Mouse (Mus musculus) midbrain, embryonic 16.5 days (tissue): Measurements from ENCODE around the gene Dpf2. TPM values are rescaled to one million over a fixed set of nuclear protein-coding genes. Genes with fewer than 3 reads are reported as not detected.

Experiments used
- ATAC-seq: fragments of 200-750 bp; cut with Nextera tagmentation; 2 replicates; pipeline ENCODE4 v1.8.0; 2017; ENCODE audit warnings: moderate TSS enrichment
- H3K27ac ChIP-seq: fragments of 300-500 bp; sonication (generic); 2 replicates; pipeline ENCODE4 v1.5.1; 2014; ENCODE audit warnings: mild to moderate bottlenecking, low read length, mixed read lengths
- H3K27me3 ChIP-seq: fragments of 300-500 bp; sonication (generic); 2 replicates; pipeline ENCODE4 v1.6.1; 2014; ENCODE audit warnings: low read depth, low read length, mixed read lengths; ENCODE audit not compliant: control insufficient read depth, insufficient read depth
- H3K36me3 ChIP-seq: fragments of 300-500 bp; sonication (generic); 2 replicates; pipeline ENCODE4 v1.6.1; 2014; ENCODE audit warnings: mild to moderate bottlenecking, low read length, moderate library complexity, mixed read lengths; ENCODE audit not compliant: control insufficient read depth, insufficient read depth
- H3K4me1 ChIP-seq: fragments of 300-500 bp; sonication (generic); 2 replicates; pipeline ENCODE4 v1.6.1; 2014; ENCODE audit warnings: mild to moderate bottlenecking, low read length, mixed read lengths; ENCODE audit not compliant: control insufficient read depth, insufficient read depth
- H3K4me2 ChIP-seq: fragments of 300-500 bp; sonication (generic); 2 replicates; pipeline ENCODE4 v1.6.1; 2014; ENCODE audit warnings: mild to moderate bottlenecking, low read length, mixed read lengths
- H3K4me3 ChIP-seq: fragments of 300-500 bp; sonication (generic); 2 replicates; pipeline ENCODE4 v1.5.1; 2014; ENCODE audit warnings: low read depth, mild to moderate bottlenecking, low read length, moderate library complexity, mixed read lengths
- H3K9ac ChIP-seq: fragments of 300-500 bp; sonication (generic); 2 replicates; pipeline ENCODE4 v1.6.1; 2014; ENCODE audit warnings: low read depth, low read length, mixed read lengths
- H3K9me3 ChIP-seq: fragments of 300-500 bp; sonication (generic); replicated peaks from 2 replicates; pipeline ENCODE4 v1.6.1; 2014; ENCODE audit warnings: mild to moderate bottlenecking, low read length, mixed read lengths; ENCODE audit not compliant: control insufficient read depth, poor library complexity, severe bottlenecking
- WGBS: fragments of 180-500 bp; shearing (Covaris S2); extraction: QIAGEN DNeasy Blood & Tissue Kit; methylation state at CpG from one replicate; pipeline ENCODE4 v1.1.7; 2014; 5-methylcytosine and 5-hydroxymethylcytosine counted together
- polyA plus RNA-seq: library from polyadenylated mRNA; unstranded; fragments of >200 nt; fragmentation: Nextera tagmentation; extraction: Ambion mirVana; gene quantifications from 2 replicates; pipeline ENCODE4 v1.2.1, GENCODE M21; 2015

Gene Dpf2
- polyA plus RNA-seq: 105 and 121 TPM in 2 replicates

GRCm38 (mm10) chr19:5913007-5913719 lies at the start of gene Dpf2:
Gene Dpf2 (minus strand): TSS chr19:5913010.
- Histone ChIP-seq H3K4me3 (peak within 1 kb of the TSS; percentile 94), H3K9ac (peak within 1 kb of the TSS; percentile 89), H3K9me3 (no peaks in the 10 kb centered on the region), H3K27ac (peak within 1 kb of the TSS; percentile 80), H3K4me2 (peak within 1 kb of the TSS; percentile 93), H3K36me3 (peaks cover 13% of the 10 kb centered on the region), H3K27me3 (no peaks in the 10 kb centered on the region), H3K4me1 (peaks cover 28% of the 10 kb centered on the region)
- 24% methylated on average over 13 of the region's 13 CpGs for WGBS
- peak; percentile 8; the same call in 1 of the 2 replicates for ATAC-seq

GRCm38 (mm10) chr19:5957371-5957770 lies 44.6 kb upstream of the Dpf2 start:
- H3K27me3 ChIP-seq: no peaks in the 10 kb centered on the region
- H3K9me3 ChIP-seq: no peaks in the 10 kb centered on the region
- no peaks in the 10 kb centered on the region for H3K4me1 ChIP-seq
- no peak overlapping the region for H3K9ac ChIP-seq
- no peak for ATAC-seq
- no peak overlapping the region for H3K27ac ChIP-seq
- WGBS: 96% methylated on average over 5 of the region's 5 CpGs
- H3K36me3 ChIP-seq: no peaks in the 10 kb centered on the region
- H3K4me2 ChIP-seq: no peak overlapping the region
- no peak overlapping the region for H3K4me3 ChIP-seq

GRCm38 (mm10) chr19:5956685-5957084 lies 43.9 kb upstream of the Dpf2 start:
- Histone ChIP-seq H3K27me3 (no peaks in the 10 kb centered on the region), H3K4me1 (no peaks in the 10 kb centered on the region), H3K4me2 (no peak overlapping the region), H3K9ac (no peak overlapping the region), H3K27ac (no peak overlapping the region), H3K36me3 (no peaks in the 10 kb centered on the region), H3K4me3 (no peak overlapping the region), H3K9me3 (no peaks in the 10 kb centered on the region)
- no peak for ATAC-seq
- WGBS: 29% methylated on average over 3 of the region's 3 CpGs

- 92% methylated on average over 28 of the region's 28 CpGs for WGBS
- no peaks in the 10 kb centered on the region for H3K36me3 ChIP-seq
- H3K4me2 ChIP-seq: no peak overlapping the region
- H3K9ac ChIP-seq: no peak overlapping the region
- no peaks in the 10 kb centered on the region for H3K9me3 ChIP-seq
- no peak overlapping the region for H3K4me3 ChIP-seq
- no peak overlapping the region for H3K27ac ChIP-seq
- no peaks in the 10 kb centered on the region for H3K27me3 ChIP-seq
- no peak for ATAC-seq
- H3K4me1 ChIP-seq: no peaks in the 10 kb centered on the region
Measured at GRCm38 (mm10) chr19:5955704-5956670, 43.2 kb upstream of the Dpf2 start.

GRCm38 (mm10) chr19:5954936-5955335 lies 42.1 kb upstream of the Dpf2 start:
- H3K36me3 ChIP-seq: 0 out of 2 replicates have a peak, but pooled peaks cover 3% of the 10 kb centered on the region
- H3K4me3 ChIP-seq: no peak overlapping the region
- H3K9me3 ChIP-seq: no peaks in the 10 kb centered on the region
- no peak overlapping the region for H3K4me2 ChIP-seq
- no peaks in the 10 kb centered on the region for H3K27me3 ChIP-seq
- no peak overlapping the region for H3K27ac ChIP-seq
- no peak for ATAC-seq
- WGBS: 94% methylated on average over 10 of the region's 10 CpGs
- no peaks in the 10 kb centered on the region for H3K4me1 ChIP-seq
- no peak overlapping the region for H3K9ac ChIP-seq

- Histone ChIP-seq H3K4me2 (no peak overlapping the region), H3K27ac (no peak overlapping the region), H3K36me3 (0 out of 2 replicates have a peak, but pooled peaks cover 4% of the 10 kb centered on the region), H3K4me3 (no peak overlapping the region), H3K9ac (no peak overlapping the region), H3K9me3 (no peaks in the 10 kb centered on the region), H3K27me3 (no peaks in the 10 kb centered on the region), H3K4me1 (no peaks in the 10 kb centered on the region)
- no peak for ATAC-seq
- 92% methylated on average over 22 of the region's 22 CpGs for WGBS
Measured at GRCm38 (mm10) chr19:5954031-5954710, 41.4 kb upstream of the Dpf2 start.

- H3K27ac ChIP-seq: no peak overlapping the region
- no peaks in the 10 kb centered on the region for H3K9me3 ChIP-seq
- ATAC-seq: no peak
- H3K4me2 ChIP-seq: no peak overlapping the region
- 96% methylated on average over 19 of the region's 19 CpGs for WGBS
- no peaks in the 10 kb centered on the region for H3K27me3 ChIP-seq
- no peak overlapping the region for H3K4me3 ChIP-seq
- H3K9ac ChIP-seq: no peak overlapping the region
- no peaks in the 10 kb centered on the region for H3K4me1 ChIP-seq
- 0 out of 2 replicates have a peak, but pooled peaks cover 4% of the 10 kb centered on the region for H3K36me3 ChIP-seq
Measured at GRCm38 (mm10) chr19:5953201-5953770, 40.5 kb upstream of the Dpf2 start.

GRCm38 (mm10) chr19:5952071-5952691 lies 39.4 kb upstream of the Dpf2 start:
- 84% methylated on average over 13 of the region's 13 CpGs for WGBS
- Histone ChIP-seq H3K36me3 (0 out of 2 replicates have a peak, but pooled peaks cover 4% of the 10 kb centered on the region), H3K4me1 (no peaks in the 10 kb centered on the region), H3K27ac (0 out of 2 replicates have a peak overlapping the region, but pooled peaks have one; percentile 28), H3K9ac (no peak overlapping the region), H3K27me3 (no peaks in the 10 kb centered on the region), H3K4me3 (no peak overlapping the region), H3K9me3 (no peaks in the 10 kb centered on the region), H3K4me2 (no peak overlapping the region)
- ATAC-seq: no peak
